Mouse (Mus musculus) forebrain, embryonic 13.5 days (tissue): ENCODE data around the gene Nfic. TPM values are rescaled to one million over a fixed set of nuclear protein-coding genes. Genes with fewer than 3 reads are reported as not detected.

ENCODE experiments used
- ATAC-seq: fragments of 200-750 bp; cut with Nextera tagmentation; 2 replicates; pipeline ENCODE4 v1.8.0; 2017
- H3K27ac ChIP-seq: fragments of 300-500 bp; sonication (generic); 2 replicates; pipeline ENCODE4 v1.5.1; 2015; ENCODE audit warnings: inconsistent platforms, mild to moderate bottlenecking, moderate library complexity
- H3K27me3 ChIP-seq: fragments of 300-500 bp; sonication (generic); 2 replicates; pipeline ENCODE4 v1.6.1; 2015; ENCODE audit warnings: mild to moderate bottlenecking, inconsistent platforms
- H3K36me3 ChIP-seq: fragments of 300-500 bp; sonication (generic); 2 replicates; pipeline ENCODE4 v1.6.1; 2015; ENCODE audit warnings: mild to moderate bottlenecking, inconsistent platforms; ENCODE audit not compliant: poor library complexity, severe bottlenecking
- H3K4me1 ChIP-seq: fragments of 300-500 bp; sonication (generic); 2 replicates; pipeline ENCODE4 v1.6.1; 2015; ENCODE audit warnings: inconsistent platforms
- H3K4me2 ChIP-seq: fragments of 300-500 bp; sonication (generic); 2 replicates; pipeline ENCODE4 v1.6.1; 2015; ENCODE audit warnings: inconsistent platforms, mild to moderate bottlenecking, moderate library complexity
- H3K4me3 ChIP-seq: fragments of 300-500 bp; sonication (generic); 2 replicates; pipeline ENCODE4 v1.5.1; 2015; ENCODE audit warnings: mild to moderate bottlenecking, inconsistent platforms
- H3K9ac ChIP-seq: fragments of 300-500 bp; sonication (generic); 2 replicates; pipeline ENCODE4 v1.6.1; 2015; ENCODE audit warnings: mild to moderate bottlenecking, inconsistent platforms
- H3K9me3 ChIP-seq: fragments of 300-500 bp; sonication (generic); replicated peaks from 2 replicates; pipeline ENCODE4 v1.6.1; 2016; ENCODE audit warnings: inconsistent platforms
- WGBS: fragments of 180-500 bp; shearing (Covaris S2); methylation state at CpG from one replicate; pipeline ENCODE4 v1.1.7; 2015; 5-methylcytosine and 5-hydroxymethylcytosine counted together
- polyA plus RNA-seq: library from polyadenylated mRNA; unstranded; fragments of >200 nt; fragmentation: Nextera tagmentation; extraction: Ambion mirVana; gene quantifications from 2 replicates; pipeline ENCODE4 v1.2.1, GENCODE M21; 2015

The Nfic gene
- polyA plus RNA-seq, 1 experiment from 2014 or later, result 18.5 TPM

GRCm38 (mm10) chr10:81418216-81419070, 37.0 kb downstream of the Nfic start:
- H3K4me2 ChIP-seq, result no peak overlapping the region
- peaks cover 55% of the 10 kb centered on the region for H3K4me1 ChIP-seq
- ATAC-seq, result no peak
- 50% methylated on average over 11 of the region's 11 CpGs for WGBS
- H3K4me3 ChIP-seq, result no peak overlapping the region
- H3K9ac ChIP-seq, result peak overlapping the region; percentile 34; the same call in 1 of the 2 replicates
- H3K27me3 ChIP-seq, result 0 out of 2 replicates have a peak, but pooled peaks cover 8% of the 10 kb centered on the region
- no peaks in the 10 kb centered on the region for H3K9me3 ChIP-seq
- H3K36me3 ChIP-seq, result peaks cover 15% of the 10 kb centered on the region
- H3K27ac ChIP-seq, result peak overlapping the region; percentile 92

GRCm38 (mm10) chr10:81417227-81418215, 37.9 kb downstream of the Nfic start:
- H3K4me2 ChIP-seq, result peak overlapping the region; percentile 53
- H3K4me3 ChIP-seq, result no peak overlapping the region
- no peaks in the 10 kb centered on the region for H3K9me3 ChIP-seq
- peak overlapping the region; percentile 55 for H3K9ac ChIP-seq
- H3K27me3 ChIP-seq, result 0 out of 2 replicates have a peak, but pooled peaks cover 3% of the 10 kb centered on the region
- peaks cover 15% of the 10 kb centered on the region for H3K36me3 ChIP-seq
- H3K4me1 ChIP-seq, result peaks cover 60% of the 10 kb centered on the region
- peak overlapping the region; percentile 92 for H3K27ac ChIP-seq
- WGBS, result 48% methylated on average over 12 of the region's 12 CpGs
- peak; percentile 7; the same call in 1 of the 2 replicates for ATAC-seq

GRCm38 (mm10) chr10:81416581-81417226, 38.7 kb downstream of the Nfic start:
- peaks cover 68% of the 10 kb centered on the region for H3K4me1 ChIP-seq
- H3K4me3 ChIP-seq, result peak overlapping the region; percentile 27
- H3K9ac ChIP-seq, result peak overlapping the region; percentile 55
- no peaks in the 10 kb centered on the region for H3K27me3 ChIP-seq
- H3K4me2 ChIP-seq, result peak overlapping the region; percentile 53
- no peaks in the 10 kb centered on the region for H3K9me3 ChIP-seq
- peak overlapping the region; percentile 92 for H3K27ac ChIP-seq
- H3K36me3 ChIP-seq, result peaks cover 15% of the 10 kb centered on the region
- WGBS, result 2% methylated on average over 26 of the region's 26 CpGs
- peak; percentile 85 for ATAC-seq

- H3K27ac ChIP-seq, result peak overlapping the region; percentile 92
- no peak for ATAC-seq
- H3K9ac ChIP-seq, result peak overlapping the region; percentile 16; the same call in 1 of the 2 replicates
- no peak overlapping the region for H3K4me2 ChIP-seq
- no peak overlapping the region for H3K4me3 ChIP-seq
- H3K4me1 ChIP-seq, result peaks cover 78% of the 10 kb centered on the region
- peaks cover 15% of the 10 kb centered on the region for H3K36me3 ChIP-seq
- WGBS, result 66% methylated on average over 17 of the region's 17 CpGs
- no peaks in the 10 kb centered on the region for H3K9me3 ChIP-seq
- no peaks in the 10 kb centered on the region for H3K27me3 ChIP-seq
Measured at GRCm38 (mm10) chr10:81415549-81416310, 39.7 kb downstream of the Nfic start.

- no peaks in the 10 kb centered on the region for H3K27me3 ChIP-seq
- H3K4me1 ChIP-seq, result peaks cover 81% of the 10 kb centered on the region
- ATAC-seq, result no peak
- H3K9ac ChIP-seq, result no peak overlapping the region
- H3K4me2 ChIP-seq, result no peak overlapping the region
- H3K27ac ChIP-seq, result peak overlapping the region; percentile 92
- H3K4me3 ChIP-seq, result no peak overlapping the region
- peaks cover 10% of the 10 kb centered on the region for H3K36me3 ChIP-seq
- 77% methylated on average over 5 of the region's 5 CpGs for WGBS
- H3K9me3 ChIP-seq, result no peaks in the 10 kb centered on the region
Measured at GRCm38 (mm10) chr10:81415146-81415545, 40.3 kb downstream of the Nfic start.

- no peak for ATAC-seq
- peaks cover 81% of the 10 kb centered on the region for H3K4me1 ChIP-seq
- H3K27me3 ChIP-seq, result no peaks in the 10 kb centered on the region
- H3K9me3 ChIP-seq, result no peaks in the 10 kb centered on the region
- H3K36me3 ChIP-seq, result peaks cover 6% of the 10 kb centered on the region
- no peak overlapping the region for H3K9ac ChIP-seq
- H3K4me2 ChIP-seq, result no peak overlapping the region
- no peak overlapping the region for H3K4me3 ChIP-seq
- peak overlapping the region; percentile 35; the same call in 1 of the 2 replicates for H3K27ac ChIP-seq
Measured at GRCm38 (mm10) chr10:81414682-81415081, 40.8 kb downstream of the Nfic start.

GRCm38 (mm10) chr10:81413310-81414261, 41.8 kb downstream of the Nfic start:
- WGBS, result 24% methylated on average over 26 of the region's 26 CpGs
- no peak overlapping the region; the same call in 1 of the 2 replicates for H3K4me3 ChIP-seq
- H3K27me3 ChIP-seq, result peaks cover 2% of the 10 kb centered on the region; the same call in 1 of the 2 replicates
- H3K9ac ChIP-seq, result peak overlapping the region; percentile 50
- peaks cover 80% of the 10 kb centered on the region for H3K4me1 ChIP-seq
- peaks cover 2% of the 10 kb centered on the region; the same call in 1 of the 2 replicates for H3K36me3 ChIP-seq
- H3K27ac ChIP-seq, result peak overlapping the region; percentile 35; the same call in 1 of the 2 replicates
- ATAC-seq, result peak; percentile 14; the same call in 1 of the 2 replicates
- no peaks in the 10 kb centered on the region for H3K9me3 ChIP-seq
- peak overlapping the region; percentile 45 for H3K4me2 ChIP-seq

GRCm38 (mm10) chr10:81412586-81413309, 42.7 kb downstream of the Nfic start:
- Histone ChIP-seq H3K4me1 (peaks cover 79% of the 10 kb centered on the region), H3K36me3 (peaks cover 11% of the 10 kb centered on the region), H3K4me2 (no peak overlapping the region), H3K27me3 (peaks cover 10% of the 10 kb centered on the region), H3K9ac (0 out of 2 replicates have a peak overlapping the region, but pooled peaks have one; percentile 31), H3K27ac (peak overlapping the region; percentile 76), H3K9me3 (no peaks in the 10 kb centered on the region), H3K4me3 (no peak overlapping the region)
- no peak for ATAC-seq
- 76% methylated on average over 16 of the region's 16 CpGs for WGBS

GRCm38 (mm10) chr10:81411471-81412400, 43.7 kb downstream of the Nfic start:
- H3K4me1 ChIP-seq, result peaks cover 79% of the 10 kb centered on the region
- H3K36me3 ChIP-seq, result peaks cover 16% of the 10 kb centered on the region
- peak overlapping the region; percentile 76 for H3K27ac ChIP-seq
- no peak overlapping the region for H3K4me3 ChIP-seq
- peak overlapping the region; percentile 31; the same call in 1 of the 2 replicates for H3K9ac ChIP-seq
- no peak for ATAC-seq
- no peak overlapping the region for H3K4me2 ChIP-seq
- WGBS, result 68% methylated on average over 18 of the region's 18 CpGs
- no peaks in the 10 kb centered on the region for H3K9me3 ChIP-seq
- peaks cover 21% of the 10 kb centered on the region for H3K27me3 ChIP-seq
